Mouse (Mus musculus) embryo, embryonic 10 days (tissue): ENCODE results near the gene Ttc33.
"Not testable (repeated sequence)": the region's sequence is repeated elsewhere in the genome, so short reads cannot be mapped to it uniquely, and the experiment has no call there.

ENCODE experiments used
- DNase-seq: peaks from one replicate; pipeline ENCODE4 v3.0.0-alpha.2; 2015; ENCODE audit warnings: low spot score

Ttc33 gene

GRCm38 (mm10) chr15:5184668-5185330 is 526 bp upstream of the Ttc33 start:
- DNase-seq = no peak

GRCm38 (mm10) chr15:5186293-5186675 is 959 bp downstream of the Ttc33 start:
- no peak for DNase-seq

GRCm38 (mm10) chr15:5187116-5187515 is 1.8 kb downstream of the Ttc33 start:
- DNase-seq = no peak

GRCm38 (mm10) chr15:5188029-5188428 is 2.7 kb downstream of the Ttc33 start:
- no peak for DNase-seq

DNA sequence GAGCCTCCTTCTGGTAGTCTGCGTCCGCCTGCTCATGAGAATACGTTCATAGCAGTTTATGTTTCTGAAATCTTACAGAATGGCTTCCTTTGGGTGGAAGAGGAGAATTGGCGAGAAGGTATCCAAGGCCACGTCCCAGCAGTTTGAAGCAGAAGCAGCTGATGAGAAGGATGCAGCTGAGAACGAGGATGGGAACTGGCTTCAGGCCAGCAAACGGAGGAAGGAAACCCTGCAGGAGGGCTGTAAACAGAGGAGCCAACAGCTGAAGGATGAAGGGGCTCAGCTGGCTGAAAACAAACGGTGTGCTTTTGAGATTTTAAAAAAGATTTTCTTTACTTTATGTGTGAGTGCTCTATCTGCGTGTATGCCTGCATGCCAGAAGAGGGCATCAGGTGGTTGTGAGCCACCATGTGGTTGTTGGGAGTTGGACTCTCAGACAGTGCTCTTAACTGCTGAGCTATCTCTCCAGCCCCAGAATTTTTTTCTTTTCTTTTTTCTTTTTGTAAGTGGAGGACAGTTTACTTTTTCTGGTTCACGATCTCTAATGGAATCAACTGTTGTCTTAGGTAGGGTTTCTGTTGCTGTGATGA is 4.3 kb downstream of the Ttc33 start:
- no peak for DNase-seq

GRCm38 (mm10) chr15:5193833-5194232 is 8.5 kb downstream of the Ttc33 start:
- no peak for DNase-seq

DNA sequence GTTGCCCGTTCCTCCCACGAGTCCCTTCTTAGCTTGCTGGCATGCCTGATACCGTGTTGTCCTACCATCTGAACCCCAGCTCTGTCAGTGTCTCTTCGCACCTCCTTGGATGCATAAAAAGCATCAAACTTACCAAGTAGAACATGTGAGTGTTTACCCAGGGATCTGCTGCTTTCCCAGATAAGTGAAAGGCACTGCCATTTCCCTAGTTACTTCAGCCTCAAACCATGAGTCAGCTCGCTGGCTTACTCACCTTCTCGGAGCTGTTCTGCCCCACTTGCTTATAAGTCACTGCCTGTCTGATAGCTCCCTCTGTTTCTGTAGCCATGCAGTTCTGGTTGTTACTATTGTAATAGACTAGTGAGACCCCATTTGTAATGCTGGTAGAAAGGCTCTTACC is 9.1 kb downstream of the Ttc33 start:
- no peak for DNase-seq

GRCm38 (mm10) chr15:5194931-5195330 is 9.6 kb downstream of the Ttc33 start:
- DNase-seq = no peak

DNA sequence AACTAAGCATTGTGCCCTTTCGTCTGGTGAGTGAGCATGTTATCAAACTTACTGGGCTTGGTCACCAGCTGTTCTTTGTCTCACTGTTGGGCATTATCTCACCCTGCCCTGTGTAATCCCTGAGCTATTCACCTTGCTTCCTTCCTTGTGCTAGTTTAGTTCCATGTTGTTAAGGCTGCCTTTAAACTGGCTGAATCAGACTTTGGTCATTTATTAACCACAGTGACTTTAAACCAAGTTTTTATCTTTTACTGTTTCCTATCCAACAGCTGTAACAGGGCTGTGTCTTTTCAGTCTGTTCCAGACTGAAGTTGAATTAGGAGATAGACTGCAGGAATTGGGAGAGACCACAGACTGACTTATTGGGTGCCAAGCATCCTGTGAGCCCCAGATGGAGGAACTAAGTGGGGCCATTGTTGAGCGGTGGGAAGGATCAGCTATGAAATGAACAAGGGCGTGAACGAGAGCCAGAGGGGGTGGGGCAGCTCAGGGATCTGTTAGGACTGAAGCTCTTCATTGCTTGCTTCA is 10.7 kb downstream of the Ttc33 start:
- DNase-seq = no peak

DNA sequence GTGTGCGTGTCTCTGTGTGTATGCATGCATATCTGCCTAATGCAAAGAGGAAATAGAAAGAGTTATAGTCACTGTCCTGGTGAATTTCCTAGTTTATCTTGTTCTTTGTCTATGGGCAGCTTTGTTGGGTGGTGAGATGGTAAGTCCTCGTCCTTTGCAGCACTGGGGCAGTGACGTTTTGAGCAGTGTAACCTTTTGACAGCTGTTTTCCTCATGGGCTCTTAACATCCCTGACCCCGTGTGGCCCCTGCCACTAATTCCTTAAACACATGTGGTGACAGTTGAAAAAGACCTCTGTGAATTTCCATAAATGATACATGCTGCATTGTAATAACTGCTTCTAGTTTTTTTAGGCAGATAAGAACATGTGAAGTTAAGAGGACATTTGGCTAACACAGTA is 11.4 kb downstream of the Ttc33 start:
- DNase-seq = peak; percentile 34

DNA sequence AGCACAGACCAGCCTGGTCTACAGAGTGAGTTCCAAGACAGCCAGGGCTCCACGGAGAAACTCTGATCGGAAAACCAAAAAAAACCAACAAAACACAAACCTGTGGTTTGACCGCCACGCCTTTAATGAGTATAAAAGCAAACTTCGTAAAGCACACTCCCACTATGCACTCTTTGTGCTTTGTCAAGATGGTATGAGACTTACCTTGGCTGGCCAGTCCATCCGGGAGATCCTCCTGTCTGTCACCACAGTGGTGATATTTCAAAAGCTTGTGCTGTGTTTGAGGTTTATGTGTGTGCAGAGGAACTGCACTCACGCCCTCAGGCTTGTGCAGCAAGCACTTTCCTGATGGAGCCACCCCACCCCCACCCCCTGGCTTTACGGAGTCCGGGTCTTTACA is 19.9 kb downstream of the Ttc33 start:
- DNase-seq = no peak

- no peak for DNase-seq
Measured at GRCm38 (mm10) chr15:5209116-5209515, 23.8 kb downstream of the Ttc33 start.

- no peak for DNase-seq
Measured at GRCm38 (mm10) chr15:5220491-5220890, 35.2 kb downstream of the Ttc33 start.

GRCm38 (mm10) chr15:5230746-5231145 is 45.4 kb downstream of the Ttc33 start:
- not testable (repeated sequence) for DNase-seq

- no peak for DNase-seq
Measured at GRCm38 (mm10) chr15:5234659-5235058, 49.3 kb downstream of the Ttc33 start.

DNA sequence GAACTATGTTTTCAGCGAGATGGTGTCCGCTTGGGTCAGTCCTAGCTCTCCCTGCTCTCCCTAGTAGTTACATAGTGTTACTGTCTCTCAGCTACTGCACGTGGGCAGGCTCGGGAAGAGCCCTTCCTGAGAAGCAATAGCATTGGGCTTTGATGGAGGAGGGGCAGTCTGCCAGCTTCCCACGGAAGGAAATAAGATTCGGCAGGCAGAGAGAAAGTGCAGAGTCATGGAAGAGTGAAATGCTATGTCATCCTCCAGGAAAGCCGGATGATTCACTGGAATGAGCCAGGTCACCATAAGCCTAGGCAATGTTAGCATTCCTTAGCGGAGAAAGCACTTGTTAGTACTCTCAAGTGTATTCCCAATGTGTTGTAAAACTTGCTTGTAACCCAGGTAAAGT is 50.2 kb downstream of the Ttc33 start:
- peak; percentile 14 for DNase-seq

DNA sequence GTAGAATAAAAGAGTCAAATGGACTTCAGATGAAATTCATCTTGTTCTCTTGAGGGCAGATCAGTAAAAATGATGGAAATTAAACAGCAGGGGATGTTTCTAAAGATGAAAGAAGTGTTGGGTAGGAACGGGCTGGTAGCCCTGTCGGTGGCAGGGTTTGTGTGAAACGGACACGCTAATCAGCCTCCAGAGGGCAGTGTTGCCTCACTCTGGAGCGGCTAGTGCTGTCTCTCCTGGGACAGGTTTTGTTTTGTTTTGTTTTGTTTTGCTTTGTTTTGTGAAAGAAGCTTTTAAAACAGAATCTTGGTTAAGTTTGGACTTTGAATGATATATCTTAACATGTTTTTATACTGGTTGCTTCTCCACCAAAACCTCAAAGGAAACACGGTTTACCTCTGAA is 51.2 kb downstream of the Ttc33 start:
- peak; percentile 86 for DNase-seq

- no peak for DNase-seq
Measured at GRCm38 (mm10) chr15:5237012-5237660, 51.8 kb downstream of the Ttc33 start.

DNA sequence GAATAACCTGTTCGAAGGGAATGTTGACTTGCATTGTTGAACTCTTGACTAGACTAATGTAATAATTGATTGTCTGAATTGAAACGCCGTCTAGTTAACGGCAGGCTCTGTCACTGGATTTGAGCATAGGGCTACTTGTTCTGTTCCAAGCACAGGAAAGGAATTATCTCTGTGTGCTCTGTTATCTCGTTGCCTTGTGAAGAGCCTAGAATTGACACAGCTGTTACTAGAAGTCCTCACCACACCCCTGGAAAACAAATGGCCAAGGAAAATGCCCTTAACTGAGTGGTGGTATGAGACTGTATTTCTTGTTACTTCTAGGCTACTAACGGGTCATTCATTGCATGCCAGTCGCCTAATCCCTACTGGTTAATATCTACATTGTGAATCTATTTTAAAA is 52.7 kb downstream of the Ttc33 start:
- DNase-seq = no peak

GRCm38 (mm10) chr15:5238553-5238952 is 53.2 kb downstream of the Ttc33 start:
- DNase-seq = no peak

DNA sequence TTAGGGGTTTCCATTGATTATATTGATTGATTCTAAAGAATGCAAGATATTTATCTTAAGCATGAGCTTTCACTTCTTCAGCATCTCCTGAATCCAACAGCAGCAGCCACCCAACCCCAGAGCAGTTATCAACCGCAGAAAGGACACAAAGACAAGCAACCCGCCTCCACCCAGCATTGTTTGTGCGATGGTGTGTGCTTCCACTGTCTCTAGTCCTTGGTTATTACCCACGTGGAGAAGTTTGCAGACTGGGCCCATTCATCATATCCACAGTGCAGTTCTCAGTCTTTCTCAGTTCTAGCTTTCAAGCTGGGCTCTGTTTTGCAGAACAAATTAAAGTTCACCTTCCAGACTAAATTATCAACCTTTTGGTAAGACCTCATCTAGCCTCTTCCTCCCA is 54.0 kb downstream of the Ttc33 start:
- no peak for DNase-seq

DNA sequence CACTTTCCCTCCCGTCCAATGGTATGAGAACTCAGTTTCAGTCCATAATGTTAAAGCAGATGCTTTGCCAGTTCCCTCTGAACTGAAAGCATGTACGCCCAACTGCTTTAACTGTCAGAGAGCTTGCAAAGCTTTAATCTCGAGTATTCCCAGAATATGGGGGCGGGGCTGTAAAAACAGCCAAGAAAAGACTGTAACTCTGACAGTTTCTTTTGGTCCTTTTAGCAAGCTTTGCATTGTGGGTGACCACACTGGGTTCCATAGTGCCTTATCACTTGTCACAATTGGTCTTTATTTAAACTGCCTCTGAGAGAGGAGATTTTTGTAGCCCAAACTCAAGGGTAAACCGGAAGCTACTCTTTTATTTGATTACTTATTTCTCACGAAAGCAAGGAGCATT is 54.6 kb downstream of the Ttc33 start:
- no peak for DNase-seq

DNA sequence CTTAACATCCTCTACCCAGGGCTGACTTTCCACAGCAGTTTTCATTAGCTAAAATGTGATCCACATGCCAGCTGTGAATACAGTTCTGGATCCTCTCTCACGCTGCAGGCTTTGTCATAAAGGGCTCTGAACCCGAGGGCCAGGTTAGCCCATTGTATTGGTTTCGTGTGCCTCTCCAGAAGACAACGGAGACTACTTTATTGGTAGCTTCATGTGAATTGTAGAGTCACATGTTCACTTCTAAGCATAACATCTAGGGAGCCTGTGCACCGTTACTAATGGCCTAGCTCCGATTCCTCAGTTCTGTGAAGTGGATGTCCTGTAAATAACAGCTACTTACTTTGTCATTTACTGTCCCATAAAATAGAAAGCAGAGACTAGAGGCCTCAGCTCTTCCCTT is 55.0 kb downstream of the Ttc33 start:
- DNase-seq = no peak
